9 mouse cellular contexts compared by ENCODE assay signal in genomic region chr11:119127686-119128473, GRCm38 (mm10). TPM values are rescaled to one million over a fixed set of nuclear protein-coding genes. Genes with fewer than 3 reads are reported as not detected.
DNase-seq lines count a peak whose midpoint lies in the region; ATAC-seq lines count a peak whose summit lies in the region.
"Had no signal": no experiment of that assay in that cellular context is flagged by ENCODE, and none has a peak within 500 bp of the region (broad histone marks: within the 10 kb centered on the region; RNA-seq: fewer than 3 reads in every experiment).

No protein-coding gene starts in this region.

- H3K4me1 ChIP-seq in hindbrain, embryonic 14.5 days (replicated peaks; ENCODE audit: control insufficient read depth, insufficient read depth, low read length): peaks cover 36% of the 10 kb centered on the region
- H3K4me1 ChIP-seq in lung, embryonic 15.5 days: peaks cover 56% of the 10 kb centered on the region

- no peaks in the 10 kb centered on the region for H3K27me3 ChIP-seq in hindbrain, embryonic 14.5 days (ENCODE audit: control insufficient read depth, insufficient read depth, low read length)
- H3K27me3 ChIP-seq in lung, embryonic 15.5 days: peaks cover 10% of the 10 kb centered on the region; the same call in 1 of the 2 replicates

- H3K27ac ChIP-seq in hindbrain, embryonic 14.5 days: no peak overlapping the region
- peak overlapping the region; percentile 82 for H3K27ac ChIP-seq in lung, embryonic 15.5 days

- H3K9ac ChIP-seq in hindbrain, embryonic 14.5 days: 0 out of 2 replicates have a peak overlapping the region, but pooled peaks have one; percentile 24
- H3K9ac ChIP-seq in lung, embryonic 15.5 days: no peak overlapping the region; the same call in 1 of the 2 replicates

- no peak overlapping the region for H3K4me2 ChIP-seq in hindbrain, embryonic 14.5 days (replicated peaks)
- H3K4me2 ChIP-seq in lung, embryonic 15.5 days: peak overlapping the region; percentile 7; the same call in 1 of the 2 replicates
- H3K4me2 ChIP-seq: midbrain, embryonic 12.5 days had no signal

- peak; percentile 81 for DNase-seq in 3134 (ENCODE audit: extremely low read depth, insufficient read length, low spot score)
- DNase-seq in Muller cell, postnatal 12 days (ENCODE audit: inconsistent ontology term): peak; percentile 86
- DNase-seq in gastrocnemius, adult 18-20 months (ENCODE audit: low spot score): peak; percentile 82
- DNase-seq in hindbrain, embryonic 14.5 days (ENCODE audit: low spot score): no peak
- peak; percentile 22 for DNase-seq in spleen, adult 12 weeks (ENCODE audit: low spot score)
- DNase-seq in embryo, embryonic 10.5 days (ENCODE audit: low spot score): no peak
- DNase-seq in left cerebral cortex, adult 9 months (ENCODE audit: low spot score in 2 of 2): no peak

- 55% methylated on average over 9 of the region's 9 CpGs for WGBS in hindbrain, embryonic 14.5 days
- 33% methylated on average over 9 of the region's 9 CpGs for WGBS in lung, embryonic 15.5 days

- H3K36me3 ChIP-seq in hindbrain, embryonic 14.5 days (replicated peaks; ENCODE audit: control insufficient read depth, insufficient read depth): no peaks in the 10 kb centered on the region
- H3K36me3 ChIP-seq in lung, embryonic 15.5 days: no peaks in the 10 kb centered on the region
- H3K36me3 ChIP-seq: midbrain, embryonic 12.5 days had no signal

- H3K9me3 ChIP-seq in hindbrain, embryonic 14.5 days (ENCODE audit: control insufficient read depth, low read length): no peaks in the 10 kb centered on the region
- H3K9me3 ChIP-seq in lung, embryonic 15.5 days: no peaks in the 10 kb centered on the region

- no peak overlapping the region for H3K4me3 ChIP-seq in hindbrain, embryonic 14.5 days (replicated peaks; ENCODE audit: low read length)
- H3K4me3 ChIP-seq in lung, embryonic 15.5 days: no peak overlapping the region
- H3K4me3 ChIP-seq: midbrain, embryonic 12.5 days had no signal

- ATAC-seq in hindbrain, embryonic 14.5 days (ENCODE audit: low FRiP score): no peak; the same call in 1 of the 2 replicates
- ATAC-seq in lung, embryonic 15.5 days (ENCODE audit: borderline replicate concordance, extremely low read depth, low FRiP score, low TSS enrichment): peak; percentile 63

RNA-seq across cellular contexts. Expression of gene Cbx4, which starts 41.9 kb away (rescaled TPM):
- total RNA-seq in gastrocnemius, adult 18-20 months (2021): 1 to 10 TPM; 1.6 to 2.5 TPM
- 16.8 and 20.2 TPM in 2 replicates for polyA plus RNA-seq in hindbrain, embryonic 14.5 days (2014; fragmentation: Nextera tagmentation; extraction: Ambion mirVana)
- polyA plus RNA-seq in lung, embryonic 15.5 days (2015; fragmentation: Nextera tagmentation; extraction: Ambion mirVana): 13.3 and 14.1 TPM in 2 replicates

Comparison
In these comparisons a context has a peak if more than half of its experiments do, and no peak if none do; other contexts are left out.
1. DNase-seq: peak in 3134 (single experiment), Muller cell, postnatal 12 days (single experiment), gastrocnemius, adult 18-20 months (single experiment) and spleen, adult 12 weeks (single experiment); none in hindbrain, embryonic 14.5 days (single experiment), embryo, embryonic 10.5 days (single experiment) and left cerebral cortex, adult 9 months (0 of 2).